Comparison of ENCODE assay signal across 13 mouse cellular contexts in the genomic region with DNA sequence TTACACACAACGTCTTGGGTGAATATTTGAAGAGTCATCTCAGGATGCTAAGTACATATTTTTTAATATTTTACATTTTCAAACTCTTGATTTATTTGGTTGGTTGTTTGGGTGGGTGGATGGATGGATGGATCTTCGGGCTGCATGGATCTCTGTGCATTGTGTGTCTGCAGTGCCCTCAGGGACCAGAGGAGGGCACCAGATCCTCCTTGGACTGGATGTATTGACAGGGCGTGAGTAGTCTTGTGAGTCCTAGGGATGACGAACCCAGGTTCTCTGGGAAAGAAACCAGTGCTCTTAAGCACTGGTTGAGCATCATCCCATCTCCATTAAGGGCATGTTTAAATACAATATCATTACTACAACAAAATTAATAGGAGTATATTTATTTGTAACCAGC.
DNase-seq lines count a peak whose midpoint lies in the region; ATAC-seq and TF ChIP-seq lines count a peak whose summit lies in the region.
"Had no signal": no experiment of that assay in that cellular context is flagged by ENCODE, and none has a peak within 500 bp of the region (broad histone marks: within the 10 kb centered on the region; RNA-seq: fewer than 3 reads in every experiment).

No protein-coding gene starts in this region.

- no peaks in the 10 kb centered on the region for H3K4me1 ChIP-seq in MEL (ENCODE audit: control insufficient read depth in 1 of 2, insufficient read depth in 2 of 2, low read length in 2 of 2)
- H3K4me1 ChIP-seq: embryonic facial prominence, embryonic 13.5 days; kidney, embryonic 15.5 days; limb, embryonic 10.5 days had no signal

- H3K27ac ChIP-seq in MEL (ENCODE audit: control insufficient read depth, low read depth, low read length): no peak overlapping the region
- H3K27ac ChIP-seq: embryonic facial prominence, embryonic 13.5 days; kidney, embryonic 15.5 days; limb, embryonic 10.5 days had no signal

- DNase-seq in cerebellum, postnatal 10 days: peak; percentile 22 to 25
- DNase-seq in cerebellum, adult 11-12 months: no peak
- DNase-seq in left cerebral cortex, postnatal 4 days: peak; percentile 9
- DNase-seq in left cerebral cortex, adult 8-10 months (ENCODE audit: low spot score in 2 of 2): no peak
- DNase-seq in MEL (ENCODE audit: low read depth, low spot score) (peak; percentile 63), MN1 (ENCODE audit: low spot score) (no peak)
- DNase-seq: heart, adult 18-20 months; thymus, adult 2 months had no signal

- H3K9me3 ChIP-seq in MEL (replicated peaks; ENCODE audit: insufficient read depth, low read length): no peaks in the 10 kb centered on the region
- H3K9me3 ChIP-seq: embryonic facial prominence, embryonic 13.5 days; kidney, embryonic 15.5 days; limb, embryonic 10.5 days had no signal

- peak; percentile 75 for ATAC-seq in megakaryocyte progenitor cell, adult 5-6 weeks (replicated peaks; ENCODE audit: poor library complexity)
- no peak for ATAC-seq in CD4-positive, CD25-positive, alpha-beta regulatory T cell, adult 4 months

- no peak for TF ChIP-seq POLR2A in MEL (IDR thresholded peaks at IDR 0.05; ENCODE audit: control insufficient read depth in 1 of 2, insufficient read depth in 1 of 2, low read depth in 1 of 2, low read length in 2 of 2, poor library complexity in 1 of 2)

- intact Hi-C loops in left cerebral cortex, postnatal 4 days (cut with DNase I): no loop called here

- no peak overlapping the region for H3K9ac ChIP-seq in MEL (ENCODE audit: control insufficient read depth, low read depth, low read length, poor library complexity, severe bottlenecking)
- H3K9ac ChIP-seq: embryonic facial prominence, embryonic 13.5 days; kidney, embryonic 15.5 days had no signal

- TF ChIP-seq RAD21 in MEL (IDR thresholded peaks at IDR 0.05; ENCODE audit: low read depth, low read length): peak; percentile 79

- no peak overlapping the region for H3K4me3 ChIP-seq in MEL (ENCODE audit: control insufficient read depth in 1 of 2, insufficient read depth in 1 of 2, low read depth in 2 of 2, low read length in 2 of 2)
- H3K4me3 ChIP-seq: embryonic facial prominence, embryonic 13.5 days; kidney, embryonic 15.5 days; limb, embryonic 10.5 days had no signal

- H3K79me2 ChIP-seq in MEL (ENCODE audit: control insufficient read depth, insufficient read depth, low read length, poor library complexity): no peaks in the 10 kb centered on the region

- no peak for TF ChIP-seq EP300 in MEL (IDR thresholded peaks at IDR 0.05; ENCODE audit: low read depth in 1 of 2, low read length in 2 of 2)

- no peaks in the 10 kb centered on the region for H3K36me3 ChIP-seq in MEL (ENCODE audit: control insufficient read depth in 1 of 2, insufficient read depth in 2 of 2, low read length in 2 of 2)
- H3K36me3 ChIP-seq: embryonic facial prominence, embryonic 13.5 days; kidney, embryonic 15.5 days; limb, embryonic 10.5 days had no signal

- H3K27me3 ChIP-seq in MEL (ENCODE audit: control insufficient read depth in 1 of 2, insufficient read depth in 2 of 2, low read length in 2 of 2): no peaks in the 10 kb centered on the region
- H3K27me3 ChIP-seq: embryonic facial prominence, embryonic 13.5 days; kidney, embryonic 15.5 days had no signal

- TF ChIP-seq CTCF in MEL (IDR thresholded peaks at IDR 0.05 in 2 of 3, conservative IDR thresholded peaks at IDR 0.05 in 1 of 3; ENCODE audit: control insufficient read depth in 1 of 3, insufficient read depth in 1 of 3, low read depth in 2 of 3, low read length in 3 of 3, poor library complexity in 1 of 3, severe bottlenecking in 1 of 3): peak; percentile 66 to 85 (median 76)

TF ChIP-seq in MEL, 35 proteins besides CTCF, POLR2A, EP300 and RAD21:
- TF ChIP-seq MXI1 (IDR thresholded peaks at IDR 0.05; ENCODE audit: low read depth, low read length) (no peak), CHD1 (IDR thresholded peaks at IDR 0.05; ENCODE audit: low read depth, low read length) (no peak), MYC (IDR thresholded peaks at IDR 0.05; ENCODE audit: low read depth, low read length) (no peak), ZC3H11A (IDR thresholded peaks at IDR 0.05; ENCODE audit: low read depth, low read length) (peak; percentile 78), MAZ (IDR thresholded peaks at IDR 0.05; ENCODE audit: low read depth, low read length) (no peak), SMC3 (IDR thresholded peaks at IDR 0.05; ENCODE audit: low read depth, low read length) (peak; percentile 93), RCOR1 (IDR thresholded peaks at IDR 0.05; ENCODE audit: low read depth, low read length) (no peak), MAFK (IDR thresholded peaks at IDR 0.05; ENCODE audit: borderline replicate concordance, low read depth, low read length) (no peak), SIN3A (IDR thresholded peaks at IDR 0.05; ENCODE audit: low read length) (no peak), TAL1 (IDR thresholded peaks at IDR 0.05; ENCODE audit: low read length) (no peak)

Comparison
In these comparisons a context has a peak if more than half of its experiments do, and no peak if none do; other contexts are left out.
1. DNase-seq: peak in cerebellum, postnatal 10 days (2 of 2), left cerebral cortex, postnatal 4 days (single experiment) and MEL (single experiment); none in cerebellum, adult 11-12 months (single experiment), left cerebral cortex, adult 8-10 months (0 of 2) and MN1 (single experiment).